Mouse (Mus musculus): ENCODE measurements around the gene Qsox2.

- TF ChIP-seq EP300 (IDR thresholded peaks at IDR 0.05; ENCODE audit: low read depth), result no peak
- TF ChIP-seq CTCF (IDR thresholded peaks at IDR 0.05; ENCODE audit: low read depth), result no peak
Measured at GRCm38 (mm10) chr2:26247531-26247930, 10.2 kb upstream of the Qsox2 start.

All from liver, postnatal 0 days (tissue).